Mouse (Mus musculus) splenic B cell, adult 2 months (primary cell): ENCODE measurements around the gene Mobp.

Experiments
- DNase-seq: peaks from one replicate; pipeline ENCODE4 v3.0.0-alpha.2; 2011; ENCODE audit warnings: low read depth, low spot score
- H3K27me3 ChIP-seq: 2 replicates; pipeline ENCODE4 v1.6.1; 2012; ENCODE audit warnings: mild to moderate bottlenecking, low read length, moderate library complexity, mixed read lengths; ENCODE audit not compliant: control insufficient read depth, poor library complexity, insufficient read depth, severe bottlenecking
- H3K36me3 ChIP-seq: 2 replicates; pipeline ENCODE4 v1.6.1; 2012; ENCODE audit warnings: mild to moderate bottlenecking, low read length, moderate library complexity, mixed read lengths; ENCODE audit not compliant: control insufficient read depth, poor library complexity, insufficient read depth, severe bottlenecking

Gene Mobp

GRCm38 (mm10) chr9:120127538-120128251, 21.8 kb upstream of the Mobp start, which contains the start of gene Rpsa:
Gene Rpsa (plus strand): TSS chr9:120127689.
- H3K36me3 ChIP-seq, result peaks cover 11% of the 10 kb centered on the region
- peak; percentile 99 for DNase-seq
- no peaks in the 10 kb centered on the region for H3K27me3 ChIP-seq

DNA sequence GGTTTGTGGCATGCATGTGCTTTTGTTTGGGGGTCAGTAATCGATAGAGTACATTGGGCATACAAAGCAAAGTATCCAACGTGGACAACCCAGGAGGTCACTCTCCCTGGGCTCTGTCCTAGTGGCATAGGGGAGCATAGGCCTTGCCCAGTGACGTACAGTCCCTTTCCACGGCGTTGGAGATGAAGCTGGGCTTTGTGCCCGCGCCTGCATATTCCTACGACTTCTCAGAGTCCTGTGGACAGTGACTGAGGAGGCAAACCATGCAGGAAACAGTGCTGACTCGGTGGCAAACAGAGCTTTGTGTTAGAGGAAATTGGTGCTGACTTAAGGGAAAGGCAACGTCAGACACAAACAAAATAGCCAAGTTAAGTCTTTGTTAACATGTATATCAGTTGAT, 20.2 kb upstream of the Mobp start:
- H3K27me3 ChIP-seq, result no peaks in the 10 kb centered on the region
- H3K36me3 ChIP-seq, result peaks cover 9% of the 10 kb centered on the region
- no peak for DNase-seq

DNA sequence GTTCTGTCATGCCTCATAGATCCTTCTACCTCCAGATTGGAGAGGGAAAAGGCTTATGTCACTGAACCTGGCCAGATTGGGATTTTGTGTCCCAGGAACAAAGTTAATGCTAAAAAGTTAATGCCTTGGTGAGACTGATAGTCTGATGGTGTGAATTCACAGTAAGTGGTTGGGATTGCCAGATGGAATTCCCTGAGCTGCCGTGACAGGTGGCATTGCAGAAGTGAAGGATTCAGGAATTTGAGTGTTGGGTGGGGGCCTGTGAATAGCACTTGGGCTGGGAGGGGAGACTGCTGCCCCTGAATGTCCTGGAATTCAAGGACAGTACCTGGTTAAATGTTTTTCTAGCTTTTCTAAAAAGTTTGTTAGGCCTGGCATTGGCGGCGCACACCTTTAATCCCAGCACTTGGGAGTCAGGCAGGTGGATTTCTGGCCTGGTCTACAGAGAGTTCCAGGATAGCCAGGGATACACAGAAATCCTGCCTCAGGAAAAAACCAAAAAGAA, 17.7 kb upstream of the Mobp start:
- no peak for DNase-seq
- Histone ChIP-seq H3K36me3 (peaks cover 8% of the 10 kb centered on the region), H3K27me3 (no peaks in the 10 kb centered on the region)

DNA sequence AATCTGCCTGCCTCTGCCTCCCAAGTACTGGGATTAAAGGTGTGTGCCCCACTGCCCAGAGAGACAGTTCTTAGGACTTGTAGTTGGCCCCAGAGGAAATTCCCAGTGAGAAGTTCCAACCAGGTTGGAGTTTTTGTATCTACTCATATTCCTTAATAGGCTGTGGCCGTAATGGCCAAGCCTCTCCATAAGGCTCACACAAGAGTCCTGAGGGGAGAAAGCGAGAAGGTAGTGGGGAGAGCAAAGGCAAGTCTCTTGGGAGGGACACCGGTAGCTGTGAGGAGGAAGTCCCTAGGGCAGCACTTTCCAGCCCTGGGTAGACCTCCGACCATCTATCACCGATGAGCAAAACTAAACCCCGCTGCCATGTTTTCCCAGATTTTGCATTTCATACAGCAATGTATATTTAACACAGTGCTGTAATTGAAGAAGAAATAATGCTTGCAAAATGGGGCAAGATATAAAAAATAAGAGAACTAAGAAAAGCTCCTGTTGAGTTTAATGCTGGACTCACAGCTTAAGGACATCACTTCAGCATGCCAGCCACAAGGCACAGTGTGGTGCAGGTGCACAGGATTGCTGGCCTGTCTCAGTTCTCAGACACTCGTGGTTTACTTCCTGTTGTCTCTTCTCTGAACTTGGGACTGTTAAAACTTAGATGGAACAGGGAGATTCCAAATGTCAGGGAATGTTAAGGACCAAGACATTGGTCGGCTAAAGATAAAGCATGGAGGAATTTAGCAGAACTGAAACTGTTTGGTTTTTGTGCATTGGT, 16.3 kb upstream of the Mobp start:
- DNase-seq, result peak; percentile 14
- H3K27me3 ChIP-seq, result no peaks in the 10 kb centered on the region
- H3K36me3 ChIP-seq, result peaks cover 8% of the 10 kb centered on the region

DNA sequence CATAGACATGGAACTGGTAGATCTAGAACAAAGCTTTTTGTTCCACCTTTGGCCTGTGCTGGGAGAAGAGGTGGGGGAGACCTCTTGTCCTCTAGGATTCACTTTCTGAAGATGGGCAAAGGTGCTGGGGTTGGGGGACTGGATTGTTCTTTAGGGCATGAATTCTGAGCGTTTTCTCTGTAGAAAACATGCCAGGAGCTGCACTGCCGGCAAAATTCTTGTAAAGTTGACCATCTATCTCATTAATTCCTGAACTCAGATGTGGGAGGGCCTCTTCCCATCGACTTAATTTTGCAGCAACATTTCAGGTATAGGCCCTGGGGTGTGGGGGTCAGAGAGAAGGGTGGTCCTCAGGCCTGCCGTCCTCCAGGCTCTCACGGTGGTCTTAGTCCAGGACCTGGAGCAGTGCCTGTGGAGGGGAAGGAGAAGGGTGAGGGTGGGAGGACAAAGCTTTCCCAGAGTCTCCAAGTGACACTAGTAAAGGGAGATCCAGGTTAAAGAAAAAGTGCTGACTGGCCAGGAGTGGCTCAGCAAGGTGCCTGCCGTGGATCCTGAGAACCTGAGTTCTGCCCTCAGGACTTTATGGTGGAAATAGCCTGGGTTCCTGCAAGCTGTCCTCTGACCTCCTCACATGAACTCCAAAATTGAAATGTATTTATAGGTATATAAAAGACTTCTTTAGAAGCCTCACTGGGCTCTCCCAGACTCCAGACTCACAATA, 15.6 kb upstream of the Mobp start:
- Histone ChIP-seq H3K36me3 (peaks cover 8% of the 10 kb centered on the region), H3K27me3 (no peaks in the 10 kb centered on the region)
- no peak for DNase-seq

DNA sequence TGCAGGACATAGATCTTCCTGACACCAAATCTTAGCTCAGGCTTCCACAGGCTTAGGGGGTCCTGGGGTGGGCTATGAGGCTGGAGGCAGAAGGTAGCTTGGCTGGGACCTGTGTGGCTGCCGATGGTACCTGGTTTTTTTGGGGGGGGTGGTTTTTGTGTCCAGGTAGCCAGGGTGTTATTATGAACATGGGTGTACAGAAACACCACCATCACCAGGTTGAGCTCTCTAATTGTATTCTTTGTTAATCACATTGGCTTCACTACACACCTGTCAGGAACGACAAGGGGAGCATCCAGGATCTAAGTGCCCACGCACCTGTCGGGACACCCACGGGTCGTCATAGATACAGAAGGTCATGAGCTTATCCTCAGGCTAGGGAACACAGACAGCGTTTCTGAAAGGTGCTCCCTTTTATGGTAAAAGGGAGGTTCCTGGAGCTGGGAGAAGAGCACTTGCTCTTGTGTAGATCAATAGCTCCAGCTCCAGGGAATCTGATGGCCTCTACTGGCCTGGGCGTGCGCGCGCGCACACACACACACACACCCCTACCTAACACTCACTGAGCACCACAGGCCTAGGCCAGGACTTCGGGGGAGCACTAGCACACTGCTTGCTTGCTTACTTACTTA, 14.9 kb upstream of the Mobp start:
- Histone ChIP-seq H3K36me3 (peaks cover 6% of the 10 kb centered on the region), H3K27me3 (no peaks in the 10 kb centered on the region)
- no peak for DNase-seq

DNA sequence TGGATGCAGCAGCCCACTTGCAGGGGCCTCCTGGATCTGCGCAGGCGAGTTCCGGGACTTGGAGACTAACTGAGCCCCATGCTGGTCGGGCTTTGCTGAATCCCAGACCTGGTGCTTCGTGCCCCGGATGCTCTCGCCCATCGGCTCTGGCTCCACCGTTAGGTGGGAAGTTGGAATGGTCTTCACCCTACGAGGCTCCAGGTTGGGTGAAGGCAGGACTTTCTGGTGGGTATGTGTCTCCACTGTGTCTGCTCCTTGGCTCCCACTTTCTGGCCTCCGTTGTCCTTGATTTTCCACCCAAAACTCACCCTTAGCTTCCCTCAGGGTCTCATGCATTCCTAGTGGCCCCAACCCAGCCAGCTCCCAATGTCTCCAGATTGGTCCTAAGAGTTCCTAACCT, 14.1 kb upstream of the Mobp start:
- DNase-seq, result no peak
- Histone ChIP-seq H3K27me3 (no peaks in the 10 kb centered on the region), H3K36me3 (peaks cover 4% of the 10 kb centered on the region)

GRCm38 (mm10) chr9:120140652-120141051, 8.9 kb upstream of the Mobp start:
- Histone ChIP-seq H3K36me3 (no peaks in the 10 kb centered on the region), H3K27me3 (no peaks in the 10 kb centered on the region)
- peak; percentile 79 for DNase-seq

DNA sequence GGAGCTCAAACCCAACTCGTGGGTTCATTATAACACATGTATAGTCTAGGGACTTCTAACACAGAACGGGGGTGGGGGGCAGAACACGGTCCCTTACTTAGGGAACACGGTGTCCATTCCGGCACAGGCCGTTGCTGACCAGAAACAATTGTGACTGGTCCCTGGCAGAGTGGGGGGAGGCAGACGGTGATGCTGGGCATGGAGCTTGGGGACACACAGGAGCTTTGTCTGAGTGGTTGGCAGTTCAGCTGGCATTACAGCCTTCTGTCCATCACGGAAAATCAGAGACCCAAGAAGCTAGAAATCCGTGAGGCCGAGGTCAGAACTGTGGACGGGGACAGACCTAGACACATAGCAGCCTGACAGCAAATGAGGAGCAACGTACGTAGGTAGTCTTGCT, 5.0 kb upstream of the Mobp start:
- DNase-seq, result no peak
- Histone ChIP-seq H3K36me3 (no peaks in the 10 kb centered on the region), H3K27me3 (no peaks in the 10 kb centered on the region)

GRCm38 (mm10) chr9:120151152-120151551, 1.6 kb downstream of the Mobp start:
- H3K36me3 ChIP-seq, result no peaks in the 10 kb centered on the region
- DNase-seq, result no peak
- H3K27me3 ChIP-seq, result no peaks in the 10 kb centered on the region

GRCm38 (mm10) chr9:120151906-120152399, 2.4 kb downstream of the Mobp start:
- no peaks in the 10 kb centered on the region for H3K36me3 ChIP-seq
- no peaks in the 10 kb centered on the region for H3K27me3 ChIP-seq
- DNase-seq, result no peak

GRCm38 (mm10) chr9:120158047-120158446, 8.5 kb downstream of the Mobp start:
- H3K36me3 ChIP-seq, result no peaks in the 10 kb centered on the region
- no peaks in the 10 kb centered on the region for H3K27me3 ChIP-seq
- no peak for DNase-seq

GRCm38 (mm10) chr9:120163862-120164261, 14.4 kb downstream of the Mobp start:
- Histone ChIP-seq H3K36me3 (no peaks in the 10 kb centered on the region), H3K27me3 (no peaks in the 10 kb centered on the region)
- no peak for DNase-seq

GRCm38 (mm10) chr9:120167826-120168225, 18.3 kb downstream of the Mobp start:
- DNase-seq, result no peak
- Histone ChIP-seq H3K36me3 (no peaks in the 10 kb centered on the region), H3K27me3 (no peaks in the 10 kb centered on the region)
